Mouse (Mus musculus) liver, adult (tissue): ENCODE data around the gene Gm20388.

Source experiments
- GATA4 ChIP-seq: IDR thresholded peaks from 2 replicates; pipeline ENCODE4 v1.6.1; 2014; ENCODE audit warnings: mild to moderate bottlenecking, low read length; ENCODE audit not compliant: insufficient replicate concordance

The Gm20388 gene

DNA sequence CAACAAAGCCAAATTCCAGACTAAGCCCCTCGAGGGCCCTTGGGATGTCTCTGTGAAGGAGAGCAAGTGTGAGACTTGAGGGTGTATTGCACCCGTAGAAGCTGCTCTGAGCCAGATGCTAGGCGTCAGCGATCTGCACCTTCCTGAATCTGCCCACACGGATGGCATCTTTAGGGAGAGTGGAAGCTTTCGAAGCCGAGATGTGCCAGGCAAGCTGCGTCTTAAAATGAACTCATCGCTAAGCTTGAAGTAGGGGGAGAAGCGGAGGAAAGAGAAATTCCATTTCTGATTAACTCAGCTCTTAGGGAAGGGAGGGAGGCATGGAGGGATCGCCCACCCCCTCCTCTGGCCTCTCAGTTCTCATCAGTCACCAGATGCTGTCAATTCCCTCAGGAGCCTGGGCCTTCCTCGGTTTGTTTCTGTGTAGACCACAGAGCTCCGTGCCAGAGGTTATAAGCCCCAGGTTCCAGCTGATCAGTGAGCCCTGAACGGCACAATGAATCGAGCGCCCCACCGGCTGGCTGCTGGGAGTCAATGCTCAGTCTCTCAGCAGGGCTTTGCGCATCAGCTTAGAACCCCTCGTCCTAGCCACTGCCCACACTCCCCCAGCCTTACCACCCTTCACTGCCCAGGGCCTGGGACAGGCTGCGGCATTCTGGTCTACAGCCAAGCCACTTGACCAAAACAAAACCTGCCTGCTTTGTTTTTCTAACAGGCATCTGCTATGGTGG lies 3818.6 kb downstream of the Gm20388 start:
- TF ChIP-seq GATA4 = no peak

DNA sequence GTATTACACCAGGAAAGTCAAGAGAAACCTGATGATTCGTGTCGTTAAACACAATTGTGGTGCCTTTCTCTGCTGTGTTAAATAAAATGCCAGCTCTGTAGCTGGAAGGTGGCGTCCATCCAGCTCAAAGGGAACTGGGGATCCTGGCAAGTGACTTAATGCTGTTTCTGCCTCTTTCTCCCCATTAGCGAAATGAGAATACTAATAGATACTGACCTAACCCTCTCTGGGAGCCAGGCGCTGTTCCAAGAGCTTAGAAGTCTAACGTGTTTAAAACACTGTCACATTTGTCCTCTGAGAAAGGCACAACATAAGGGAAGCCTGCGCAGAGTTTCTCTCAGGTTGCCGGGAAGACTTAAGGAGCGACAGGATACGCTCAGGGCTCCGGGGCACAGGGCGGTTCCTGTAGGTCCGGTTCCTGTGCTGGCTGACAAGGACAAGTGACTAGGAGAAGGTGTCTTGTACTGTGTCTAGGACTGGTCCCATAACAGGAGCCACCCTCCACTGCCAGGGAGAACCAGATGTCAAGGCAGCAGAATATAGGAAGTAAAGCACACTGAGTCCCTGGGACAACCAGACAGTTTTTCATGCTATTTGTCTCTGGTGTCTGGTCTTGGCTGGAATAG lies 3819.3 kb downstream of the Gm20388 start:
- no peak for TF ChIP-seq GATA4

DNA sequence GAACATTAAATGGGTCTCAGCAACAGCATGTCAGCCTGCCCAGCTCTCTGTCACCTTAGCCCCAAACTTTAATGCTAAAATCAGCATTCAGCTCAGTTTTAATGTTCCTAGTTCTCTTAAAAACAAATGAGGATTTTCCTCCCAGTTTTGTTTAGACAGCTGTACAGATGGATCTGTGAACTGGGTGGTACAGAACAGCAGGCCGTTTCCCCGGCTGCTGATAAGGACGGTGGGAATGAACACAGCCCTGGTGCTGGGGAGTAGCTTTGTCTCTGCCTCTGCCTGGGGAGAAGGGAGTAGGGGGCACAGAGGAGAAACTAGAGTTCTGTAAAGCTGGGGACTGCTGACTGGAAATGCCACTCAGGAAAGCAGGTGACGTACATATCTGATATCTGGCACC lies 3821.7 kb downstream of the Gm20388 start:
- TF ChIP-seq GATA4 = no peak

DNA sequence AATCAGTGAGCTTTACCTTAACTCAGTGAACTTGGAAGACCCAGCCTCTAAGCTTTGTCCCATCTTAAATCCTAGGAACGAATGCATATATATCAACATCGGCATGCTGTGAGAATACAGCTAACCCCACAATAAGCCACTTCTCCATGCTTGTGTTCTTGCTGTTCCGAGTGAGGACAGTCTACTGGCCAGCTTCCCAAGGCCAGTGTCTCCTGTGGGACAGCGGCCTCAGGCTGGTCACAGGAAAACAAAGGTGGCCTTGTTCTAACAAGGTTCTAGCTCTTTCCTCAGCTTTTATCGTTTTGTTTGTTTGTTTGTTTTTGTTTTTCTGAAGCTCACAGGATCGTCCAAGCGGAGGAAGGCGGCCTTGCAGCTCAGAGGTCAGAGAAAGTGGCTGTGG lies 3823.8 kb downstream of the Gm20388 start:
- TF ChIP-seq GATA4 = no peak

DNA sequence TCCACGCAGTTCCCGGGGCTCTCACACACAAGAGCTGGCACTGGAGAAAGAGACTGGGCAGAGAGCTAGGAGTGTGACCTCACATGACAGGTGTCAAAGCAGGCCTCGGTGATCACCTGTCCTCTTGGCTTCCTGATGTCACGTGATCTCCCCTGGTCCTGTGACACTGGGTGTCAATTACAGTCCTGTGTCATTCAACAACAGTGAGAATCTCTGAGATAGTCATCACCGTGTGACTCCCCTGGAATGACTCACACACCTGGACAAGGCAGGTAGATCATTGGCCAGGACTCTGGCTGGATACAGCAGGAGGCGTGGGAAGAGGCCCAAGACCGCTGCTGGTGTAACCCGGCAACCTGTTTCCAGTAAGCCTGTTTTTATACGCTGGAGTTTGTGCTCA lies 3826.3 kb downstream of the Gm20388 start:
- TF ChIP-seq GATA4 = no peak

DNA sequence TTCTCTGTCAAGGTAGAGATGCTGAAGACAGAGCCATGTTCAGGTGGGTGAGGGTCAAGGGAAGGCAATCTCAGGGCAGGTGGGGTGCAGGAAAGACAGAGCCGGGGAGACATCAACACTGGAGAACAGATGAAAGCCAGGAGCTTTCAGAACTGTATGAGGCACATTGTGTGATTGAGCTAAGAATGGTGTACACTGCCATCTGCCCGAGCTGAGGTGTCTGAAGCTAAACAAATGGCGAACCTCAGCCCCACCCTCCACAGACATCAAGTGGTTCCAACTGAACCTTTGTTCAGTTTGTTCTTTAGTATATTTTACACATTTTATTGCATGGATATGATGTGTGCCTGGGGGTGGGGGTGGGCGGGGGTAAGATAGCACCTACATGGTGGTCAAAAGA lies 3829.6 kb downstream of the Gm20388 start:
- no peak for TF ChIP-seq GATA4

DNA sequence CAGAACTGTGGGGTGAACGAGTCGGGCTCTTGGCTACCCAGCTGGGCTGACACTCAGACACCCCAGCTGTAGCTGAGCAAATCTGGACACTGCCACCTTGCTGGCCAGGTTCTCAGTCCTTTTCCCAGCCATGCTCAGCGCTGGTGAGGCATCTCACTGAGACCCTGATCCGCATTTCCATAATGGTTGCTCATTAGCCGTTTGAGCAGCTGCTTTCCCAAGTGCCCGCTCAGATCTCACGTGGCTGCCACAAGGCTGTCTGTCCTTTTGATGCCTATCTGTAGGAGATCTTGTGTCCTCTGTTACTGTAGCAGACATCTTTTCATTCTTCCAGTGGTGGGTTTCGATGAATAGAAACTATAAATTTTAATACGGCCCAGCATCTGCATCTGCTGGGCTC lies 3830.6 kb downstream of the Gm20388 start:
- TF ChIP-seq GATA4 = no peak

DNA sequence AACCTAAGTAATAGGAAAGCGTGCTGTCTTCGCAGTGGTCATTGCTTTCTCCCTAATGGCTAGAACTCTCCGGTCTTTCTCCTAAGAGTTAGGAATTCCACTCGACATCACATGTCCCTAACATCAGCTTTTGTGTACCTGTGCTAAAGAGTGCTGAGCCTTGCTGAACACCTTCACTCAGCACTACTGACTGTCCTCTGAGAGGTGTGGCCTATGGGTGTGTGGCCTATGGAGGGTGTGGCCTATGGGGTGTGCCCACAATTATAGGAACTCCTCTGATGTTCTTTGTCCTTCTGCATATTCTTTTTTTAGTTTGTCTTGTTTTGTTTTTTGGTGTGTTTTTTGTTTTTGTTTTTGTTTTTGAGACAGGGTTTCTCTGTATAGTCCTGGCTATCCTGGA lies 3835.8 kb downstream of the Gm20388 start:
- no peak for TF ChIP-seq GATA4

DNA sequence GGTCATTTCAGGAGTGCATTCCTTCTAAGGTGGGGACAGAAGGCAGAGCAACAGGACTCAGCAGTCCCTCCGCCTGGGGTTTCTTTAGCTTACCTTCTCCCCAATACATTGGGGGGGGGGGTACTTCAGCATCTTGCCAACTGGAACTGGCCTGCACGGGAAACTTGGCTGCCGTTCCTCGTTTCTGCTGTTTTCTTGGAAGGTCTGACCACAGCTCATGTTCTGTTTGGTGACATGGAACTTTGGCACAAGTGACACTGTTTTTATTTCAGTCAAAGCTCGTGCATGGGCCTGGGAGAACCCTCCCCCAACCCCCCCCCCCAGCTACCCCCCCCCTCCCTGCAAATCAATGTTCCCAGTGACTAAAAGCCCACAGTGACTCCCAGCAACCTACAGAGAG lies 3837.1 kb downstream of the Gm20388 start:
- TF ChIP-seq GATA4 = no peak

DNA sequence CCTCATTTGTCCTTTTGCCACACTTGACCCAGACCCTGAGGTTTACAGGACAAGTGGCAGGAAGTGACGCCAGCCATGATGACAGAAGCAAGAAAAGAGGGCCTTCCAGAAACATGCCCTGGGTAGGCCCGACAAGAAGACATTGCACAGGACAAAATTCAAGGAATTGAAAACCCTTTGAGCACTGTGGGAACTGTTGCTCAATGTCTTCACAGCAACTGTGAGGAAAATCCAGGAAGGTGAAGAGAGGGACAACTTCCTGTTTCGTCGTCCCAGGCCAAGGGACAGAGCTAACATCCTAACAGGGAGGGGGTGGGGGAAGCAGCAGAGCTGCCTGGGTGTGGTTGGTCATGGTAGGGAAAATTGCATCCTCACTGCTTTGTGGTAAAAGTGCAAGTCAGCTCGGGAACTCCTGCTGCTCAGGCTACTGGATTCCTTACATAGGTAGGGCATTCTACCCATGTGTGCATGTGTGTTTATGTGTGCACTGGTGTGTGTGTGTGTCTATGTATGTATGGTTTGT lies 3839.6 kb downstream of the Gm20388 start:
- no peak for TF ChIP-seq GATA4

DNA sequence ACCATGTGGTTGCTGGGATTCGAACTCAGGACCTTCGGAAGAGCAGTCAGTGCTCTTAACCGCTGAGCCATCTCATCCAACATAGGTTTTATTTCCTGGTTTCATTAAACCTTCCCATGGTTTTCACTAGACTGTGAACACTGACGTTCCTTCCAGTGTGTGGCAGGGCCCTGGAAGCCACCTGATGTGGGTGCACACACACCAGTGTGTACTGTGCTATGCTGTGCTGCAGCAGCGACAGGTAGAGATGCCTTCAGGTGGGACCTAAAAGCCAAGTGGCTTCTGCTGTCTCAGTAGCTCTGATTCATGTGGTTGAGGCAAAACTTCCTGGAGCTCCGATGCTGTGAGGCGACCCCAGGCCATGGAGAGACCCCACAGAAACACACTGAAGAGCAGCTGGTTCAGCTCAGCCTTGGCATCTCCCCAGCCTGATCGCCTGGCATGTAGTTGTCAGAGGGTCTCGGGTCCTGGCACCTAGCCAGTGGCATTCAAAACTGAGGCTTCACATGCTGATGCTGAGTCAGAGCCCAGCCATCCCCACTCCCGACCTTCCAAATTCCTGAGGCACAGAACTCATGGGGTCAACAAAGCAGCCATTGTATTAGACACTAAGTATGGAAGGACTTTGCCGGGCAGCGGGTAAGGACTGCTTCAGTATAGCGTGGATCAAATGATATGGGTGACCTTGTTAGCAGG lies 3842.3 kb downstream of the Gm20388 start:
- TF ChIP-seq GATA4 = no peak

DNA sequence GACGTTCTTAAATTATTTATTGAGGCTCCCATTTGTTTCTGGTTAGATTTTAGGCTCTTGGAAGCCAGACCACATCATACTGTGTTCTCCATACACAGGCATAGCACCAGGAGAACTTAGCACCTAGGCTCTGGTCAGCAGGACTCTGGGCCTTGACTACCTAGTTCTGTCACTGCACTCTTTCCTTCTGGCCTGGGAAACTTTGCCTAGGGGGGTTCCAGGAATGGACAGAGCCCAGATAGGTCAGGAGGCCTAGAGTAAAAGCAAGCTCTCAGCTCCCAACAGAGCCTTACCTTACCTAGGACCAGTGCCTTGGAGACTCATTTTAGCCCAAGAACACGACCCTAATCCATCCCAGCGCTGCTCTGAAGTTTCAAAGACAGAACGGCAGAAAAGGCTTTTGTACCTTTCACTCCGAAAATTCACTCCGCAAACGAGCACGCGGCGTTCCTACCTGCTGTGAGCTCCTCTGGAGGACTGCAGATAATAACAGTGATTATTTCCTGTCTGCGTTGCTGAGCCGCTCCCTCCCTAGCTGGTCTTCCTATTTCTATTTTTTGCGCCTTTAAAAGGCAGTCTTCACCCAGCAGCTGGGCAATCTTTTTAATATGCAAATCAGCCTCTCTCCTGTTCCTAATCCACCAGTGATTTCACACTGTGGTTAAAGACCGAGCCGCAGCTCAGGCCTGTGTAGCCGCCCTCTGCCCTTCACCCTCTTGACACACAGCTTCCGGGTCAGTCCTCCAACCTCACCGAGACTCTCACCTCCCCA lies 3843.1 kb downstream of the Gm20388 start:
- peak; percentile 39; the same call in 1 of the 2 replicates for TF ChIP-seq GATA4

DNA sequence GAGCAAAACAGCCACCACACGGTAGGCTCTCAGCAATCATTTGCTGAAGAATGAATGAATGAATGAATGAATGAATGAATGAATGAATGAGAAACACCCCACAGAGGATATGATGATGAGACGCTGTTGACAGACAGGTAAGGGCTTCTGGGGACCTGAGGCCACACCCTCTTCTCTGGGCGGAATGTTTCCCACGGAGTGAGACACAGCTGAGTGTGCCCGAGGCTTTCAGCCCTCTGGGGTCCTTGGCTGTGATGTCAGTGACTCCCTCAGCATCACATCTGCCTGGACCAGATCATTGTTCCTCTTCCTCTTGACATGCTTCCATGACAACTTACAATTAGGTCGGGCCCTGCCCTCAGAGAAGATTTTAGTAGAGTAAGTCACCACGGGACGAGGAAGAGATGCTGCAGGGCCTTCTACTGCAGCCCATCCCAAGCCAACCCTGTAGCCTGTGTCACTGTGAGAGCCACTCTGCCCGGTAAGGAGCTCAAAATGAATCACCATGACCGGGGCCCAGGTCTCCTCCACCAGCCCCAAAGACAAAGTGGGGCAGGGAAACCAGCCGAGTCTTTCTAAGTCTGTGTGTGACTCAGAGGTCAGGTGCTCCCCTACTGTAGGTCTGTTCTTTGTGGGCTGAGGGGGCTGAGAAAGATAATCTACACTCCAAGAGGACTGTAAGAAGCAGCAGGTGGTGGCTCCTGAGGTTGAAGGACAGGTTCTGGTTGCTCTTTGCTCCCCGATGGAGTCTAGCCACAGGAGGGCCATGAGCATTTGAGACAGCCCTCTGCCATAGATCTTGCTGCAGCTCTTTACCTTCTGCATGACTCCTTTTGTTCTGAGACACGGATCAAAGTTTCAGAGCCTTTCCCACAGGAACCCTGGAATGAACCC lies 3844.1 kb downstream of the Gm20388 start:
- TF ChIP-seq GATA4 = no peak

DNA sequence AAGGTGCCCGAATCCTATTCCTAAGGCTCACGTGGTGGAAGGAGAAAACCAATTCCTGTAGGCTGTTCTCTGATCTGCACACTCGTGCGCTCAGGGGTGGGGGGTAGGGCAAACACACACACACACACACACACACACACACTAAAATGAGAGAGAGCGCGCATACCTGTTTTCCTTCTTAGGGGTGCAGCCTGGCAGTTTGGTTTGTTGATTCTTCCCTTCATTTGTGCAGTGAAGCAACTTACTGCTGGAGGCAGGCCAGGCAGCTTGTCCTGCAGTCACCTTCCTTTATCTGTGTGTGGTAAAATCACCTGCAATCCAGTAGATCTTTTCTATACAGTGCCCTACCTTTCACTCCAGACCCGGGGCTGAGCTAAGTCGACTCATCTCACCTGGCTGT lies 3846.3 kb downstream of the Gm20388 start:
- TF ChIP-seq GATA4 = peak; percentile 17; the same call in 1 of the 2 replicates

DNA sequence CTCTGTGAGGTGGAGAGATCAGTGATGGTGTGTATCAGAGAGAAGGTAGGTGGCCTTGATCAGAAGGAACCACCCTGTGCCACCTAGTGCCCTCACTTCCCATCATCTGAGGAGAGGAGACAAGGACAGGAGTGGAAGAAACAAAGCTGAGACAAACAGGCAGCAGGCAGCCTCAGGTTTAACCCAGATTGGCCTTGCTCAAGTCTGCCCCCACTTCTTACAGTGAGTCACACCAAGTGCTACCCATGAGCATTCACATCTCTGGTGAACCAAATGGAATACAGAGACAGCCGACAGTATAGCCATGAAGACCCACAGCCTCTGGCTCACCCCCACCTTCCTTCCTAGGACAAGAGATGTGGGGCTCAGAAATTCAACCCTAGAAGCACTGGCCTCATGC lies 3848.3 kb downstream of the Gm20388 start:
- TF ChIP-seq GATA4 = no peak

DNA sequence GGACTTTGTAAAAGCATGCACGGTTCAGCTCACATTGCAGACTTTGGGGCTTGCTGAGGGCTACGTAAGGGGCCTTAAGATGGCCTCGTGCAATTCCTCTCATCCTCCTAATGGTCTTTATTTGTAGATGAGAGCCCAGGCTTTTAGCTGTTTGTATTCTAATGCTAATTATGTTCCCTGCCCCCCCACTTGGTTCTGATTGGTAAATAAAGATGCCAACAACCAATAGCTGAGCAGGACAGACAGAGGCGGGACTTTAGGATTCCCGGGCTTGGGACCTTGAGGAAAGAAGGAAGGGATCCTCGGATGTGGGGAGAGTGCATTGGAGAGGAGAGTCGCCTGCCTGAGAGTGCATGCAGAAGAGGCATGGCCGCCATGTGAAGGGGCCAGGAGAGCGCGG lies 3849.3 kb downstream of the Gm20388 start:
- TF ChIP-seq GATA4 = no peak
